ENCODE assay signal across 8 mouse cellular contexts in the genomic region with DNA sequence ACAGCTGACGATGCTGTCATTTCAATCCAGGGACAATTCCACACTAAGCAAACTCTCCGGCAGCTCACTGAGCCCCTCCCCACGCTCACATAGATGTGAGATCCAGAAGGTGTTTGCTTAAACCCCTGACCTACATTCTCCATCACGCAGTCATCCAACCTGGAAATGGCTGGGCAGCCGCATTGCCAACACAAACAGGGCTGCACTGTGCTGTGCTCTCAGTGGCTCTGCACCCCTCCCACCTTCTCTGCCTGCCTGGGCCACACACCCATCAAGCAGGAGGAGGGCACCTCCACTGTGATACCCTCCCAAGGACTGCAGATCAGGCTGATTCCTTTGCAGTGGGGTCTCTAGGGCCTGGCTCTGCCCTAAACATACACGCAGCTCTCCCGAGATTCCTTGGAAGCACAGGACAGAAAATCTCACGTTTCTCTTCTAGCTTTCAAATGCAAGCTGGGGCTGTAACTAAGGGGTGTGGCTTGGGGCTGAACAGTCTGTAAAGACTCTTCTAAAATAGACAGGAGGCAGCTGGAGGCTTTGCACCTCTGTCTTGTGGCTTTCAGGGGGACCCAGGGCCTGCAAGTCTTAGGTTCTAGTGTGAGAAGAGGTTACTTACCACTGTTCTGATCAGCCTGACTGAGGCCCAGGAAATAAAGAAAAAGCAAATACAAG.
DNase-seq lines count a peak whose midpoint lies in the region; ATAC-seq and TF ChIP-seq lines count a peak whose summit lies in the region.
"Had no signal": no experiment of that assay in that cellular context is flagged by ENCODE, and none has a peak within 500 bp of the region (broad histone marks: within the 10 kb centered on the region; RNA-seq: fewer than 3 reads in every experiment).

No protein-coding gene starts in this region.

- no peaks in the 10 kb centered on the region for H3K27me3 ChIP-seq in kidney, adult 2 months (replicated peaks; ENCODE audit: control insufficient read depth, insufficient read depth, low read length)
- H3K27me3 ChIP-seq in heart, embryonic 16.5 days (ENCODE audit: control insufficient read depth, insufficient read depth, low read length): peaks cover 2% of the 10 kb centered on the region; the same call in 1 of the 2 replicates
- no peaks in the 10 kb centered on the region for H3K27me3 ChIP-seq in lung, postnatal 0 days (replicated peaks; ENCODE audit: insufficient read depth, low read length)

- H3K4me2 ChIP-seq in heart, embryonic 16.5 days (ENCODE audit: low read depth, low read length): no peak overlapping the region
- no peak overlapping the region for H3K4me2 ChIP-seq in lung, postnatal 0 days (replicated peaks; ENCODE audit: low read depth, low read length)

- H3K9ac ChIP-seq in heart, embryonic 16.5 days (ENCODE audit: low read length): no peak overlapping the region
- H3K9ac ChIP-seq in lung, postnatal 0 days (replicated peaks; ENCODE audit: low read depth): no peak overlapping the region

- H3K4me3 ChIP-seq in kidney, adult 2 months (ENCODE audit: insufficient read depth, low read depth, low read length): no peak overlapping the region
- H3K4me3 ChIP-seq in heart, embryonic 16.5 days (ENCODE audit: low read length): no peak overlapping the region
- no peak overlapping the region for H3K4me3 ChIP-seq in lung, postnatal 0 days (ENCODE audit: low read depth, low read length)

- H3K27ac ChIP-seq in kidney, adult 2 months (ENCODE audit: insufficient read depth, low read depth, low read length): no peak overlapping the region
- no peak overlapping the region for H3K27ac ChIP-seq in heart, embryonic 16.5 days (ENCODE audit: low read length)
- no peak overlapping the region for H3K27ac ChIP-seq in lung, postnatal 0 days (ENCODE audit: low read length)

- no peaks in the 10 kb centered on the region for H3K4me1 ChIP-seq in kidney, adult 2 months (ENCODE audit: control insufficient read depth, insufficient read depth, low read length)
- 0 out of 2 replicates have a peak, but pooled peaks cover 2% of the 10 kb centered on the region for H3K4me1 ChIP-seq in heart, embryonic 16.5 days (ENCODE audit: control insufficient read depth, insufficient read depth, low read length)
- H3K4me1 ChIP-seq in lung, postnatal 0 days (ENCODE audit: insufficient read depth, low read depth, low read length): no peaks in the 10 kb centered on the region

- ATAC-seq in heart, embryonic 16.5 days (replicated peaks; ENCODE audit: extremely low read depth, insufficient read depth, low FRiP score): peak; percentile 50; the same call in 1 of the 2 replicates
- ATAC-seq in lung, postnatal 0 days: peak; percentile 72

- 41% methylated on average over 8 of the region's 8 CpGs for WGBS in kidney, adult 2 months
- WGBS in heart, embryonic 16.5 days: 37% methylated on average over 8 of the region's 8 CpGs
- 23% methylated on average over 8 of the region's 8 CpGs for WGBS in lung, postnatal 0 days

- H3K36me3 ChIP-seq in kidney, adult 2 months (ENCODE audit: control insufficient read depth, insufficient read depth, low read length): no peaks in the 10 kb centered on the region
- H3K36me3 ChIP-seq in heart, embryonic 16.5 days (ENCODE audit: control insufficient read depth, insufficient read depth): no peaks in the 10 kb centered on the region
- no peaks in the 10 kb centered on the region for H3K36me3 ChIP-seq in lung, postnatal 0 days (ENCODE audit: insufficient read depth, low read length)

- H3K9me3 ChIP-seq in heart, embryonic 16.5 days (replicated peaks; ENCODE audit: control insufficient read depth, low read length): no peaks in the 10 kb centered on the region
- no peaks in the 10 kb centered on the region for H3K9me3 ChIP-seq in lung, postnatal 0 days (ENCODE audit: low read length)

- no peak for TF ChIP-seq EP300 in lung, postnatal 0 days (IDR thresholded peaks at IDR 0.05)

- no peak for TF ChIP-seq POLR2A in kidney, adult 2 months (IDR thresholded peaks at IDR 0.05; ENCODE audit: low read depth, low read length)

- no peak for TF ChIP-seq CTCF in kidney, adult 2 months (conservative IDR thresholded peaks at IDR 0.05; ENCODE audit: insufficient read depth, insufficient read length, low read depth, low read length)
- no peak for TF ChIP-seq CTCF in lung, postnatal 0 days (IDR thresholded peaks at IDR 0.05)

- peak; percentile 36 for DNase-seq in kidney, adult 2 months
- no peak for DNase-seq in kidney, adult 11 months
- DNase-seq in embryo, embryonic 11 days: peak; percentile 37
- peak; percentile 59 for DNase-seq in lung, postnatal 0 days (ENCODE audit: low spot score)
- DNase-seq in layer of hippocampus, postnatal 25 days (ENCODE audit: extremely low spot score in 1 of 2, low spot score in 1 of 2): no peak
- no peak for DNase-seq in urinary bladder, postnatal 25 days (ENCODE audit: low spot score)
- DNase-seq: right cerebral cortex, adult 18-20 months had no signal

Comparison
In these comparisons a context has a peak if more than half of its experiments do, and no peak if none do; other contexts are left out.
1. DNase-seq: peak in kidney, adult 2 months (single experiment), embryo, embryonic 11 days (single experiment) and lung, postnatal 0 days (single experiment); none in kidney, adult 11 months (single experiment), layer of hippocampus, postnatal 25 days (0 of 2) and urinary bladder, postnatal 25 days (single experiment).